In the genomic region with DNA sequence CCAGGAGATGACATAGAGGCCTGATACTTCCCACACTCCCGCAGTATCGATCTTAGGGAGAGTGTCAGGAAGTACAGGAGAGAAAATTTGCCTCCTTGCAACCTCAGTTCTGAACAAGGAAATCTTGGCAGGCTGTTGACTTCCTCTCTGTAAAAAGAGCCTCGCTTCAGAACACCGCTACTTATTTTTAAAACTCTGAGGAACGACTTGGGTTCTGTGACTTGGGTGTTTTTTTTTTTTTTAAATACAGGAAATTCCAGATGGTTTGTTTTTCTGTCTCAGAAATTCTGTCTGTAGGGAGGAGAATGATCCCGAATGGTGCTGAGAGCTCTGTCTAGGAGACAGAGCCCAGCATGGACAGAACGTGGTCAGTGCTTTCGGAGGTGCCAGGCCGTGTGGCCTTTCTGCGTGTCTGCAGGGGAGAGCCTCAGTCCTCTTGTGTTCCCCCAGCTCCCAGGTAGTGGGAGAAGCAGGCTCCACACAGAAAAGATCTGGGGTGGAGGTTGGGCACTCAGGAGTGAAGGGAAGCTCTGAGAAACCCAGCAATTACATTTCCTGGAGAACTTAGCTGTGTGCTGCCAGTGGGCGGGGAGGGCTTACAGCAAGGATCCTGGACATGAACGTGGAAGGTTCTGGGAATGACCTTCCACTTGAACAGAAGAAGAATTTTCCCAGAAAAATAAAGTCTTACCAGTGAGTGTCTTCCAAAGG, we compare ENCODE assay signal across 8 mouse cellular contexts. TPM values are rescaled to one million over a fixed set of nuclear protein-coding genes. Genes with fewer than 3 reads are reported as not detected.
A peak's percentile ranks its signal among the peaks of the same experiment; 100 is the strongest.
DNase-seq lines count a peak whose midpoint lies in the region; ATAC-seq and TF ChIP-seq lines count a peak whose summit lies in the region.

No protein-coding gene starts in this region.

- no peaks in the 10 kb centered on the region for H3K9me3 ChIP-seq in heart, embryonic 15.5 days (replicated peaks)

- H3K36me3 ChIP-seq in heart, embryonic 15.5 days = no peaks in the 10 kb centered on the region

- 51% methylated on average over 12 of the region's 12 CpGs for WGBS in heart, embryonic 15.5 days

- peak; percentile 41 for DNase-seq in gastrocnemius, adult 2 months
- no peak for DNase-seq in gastrocnemius, postnatal 4 days (ENCODE audit: low spot score in 2 of 2)
- peak; percentile 34 for DNase-seq in adipocyte (ENCODE audit: low spot score)
- peak; percentile 34 to 47 for DNase-seq in left cerebral cortex, postnatal 10 days (ENCODE audit: extremely low spot score in 1 of 2, low spot score in 2 of 2)
- no peak for DNase-seq in gastrocnemius, adult 8-10 months (ENCODE audit: low spot score in 2 of 2)
- DNase-seq in cerebellum, adult 11 months = no peak

- ATAC-seq in heart, embryonic 15.5 days (replicated peaks; ENCODE audit: insufficient number of reproducible peaks, insufficient read depth, low FRiP score, low read depth) = no peak
- ATAC-seq in megakaryocyte-erythroid progenitor cell, adult 5-6 weeks (replicated peaks; ENCODE audit: low FRiP score, low TSS enrichment, poor library complexity, severe bottlenecking) = no peak

- no peak overlapping the region for H3K9ac ChIP-seq in heart, embryonic 15.5 days

- H3K4me3 ChIP-seq in gastrocnemius, adult 2 months = peak overlapping the region; percentile 23
- no peak overlapping the region for H3K4me3 ChIP-seq in heart, embryonic 15.5 days

- H3K4me1 ChIP-seq in heart, embryonic 15.5 days (replicated peaks) = peaks cover 37% of the 10 kb centered on the region

- H3K4me2 ChIP-seq in heart, embryonic 15.5 days = no peak overlapping the region

- H3K27me3 ChIP-seq in heart, embryonic 15.5 days = no peaks in the 10 kb centered on the region

- no peak for TF ChIP-seq CTCF in gastrocnemius, adult 2 months (IDR thresholded peaks at IDR 0.05)

- intact Hi-C loops in gastrocnemius, adult 2 months (cut with DNase I) = no loop called here
- intact Hi-C loops in left cerebral cortex, postnatal 10 days (cut with DNase I) = no loop called here

- H3K27ac ChIP-seq in gastrocnemius, adult 2 months = peak overlapping the region; percentile 88
- H3K27ac ChIP-seq in heart, embryonic 15.5 days = peak overlapping the region; percentile 77

RNA-seq across cellular contexts. Expression of a gene that starts 28.9 kb away (rescaled TPM):
- 1 to 10 TPM; 5.1 to 6.4 TPM for total RNA-seq in gastrocnemius, adult 2 months (2021)
- total RNA-seq in gastrocnemius, postnatal 4 days (2021) = 10 to 100 TPM; 16.9 to 18.8 TPM
- polyA plus RNA-seq in heart, embryonic 15.5 days (2015; fragmentation: Nextera tagmentation; extraction: Ambion mirVana) = 8.9 and 13.1 TPM in 2 replicates
- total RNA-seq in left cerebral cortex, postnatal 10 days (2021) = 10 to 100 TPM in 1 of 2 experiments, 1 to 10 TPM in 1; 9.0 to 11.1 TPM
- total RNA-seq in megakaryocyte-erythroid progenitor cell, adult 5-6 weeks (2014; fragmentation: Nextera tagmentation) = 12.3 and 15.4 TPM in 2 replicates
- total RNA-seq in megakaryocyte-erythroid progenitor cell, adult 5-6 weeks (2017) = 11.1 and 14.3 TPM in 2 replicates
- total RNA-seq in gastrocnemius, adult 8-10 months (2022) = 1 to 10 TPM; 2.3 to 3.5 (median 3.2) TPM

Comparison
In these comparisons a context has a peak if more than half of its experiments do, and no peak if none do; other contexts are left out.
1. DNase-seq: peak in gastrocnemius, adult 2 months (single experiment), adipocyte (single experiment) and left cerebral cortex, postnatal 10 days (2 of 2); none in gastrocnemius, postnatal 4 days (0 of 2), gastrocnemius, adult 8-10 months (0 of 2) and cerebellum, adult 11 months (single experiment).